Mouse (Mus musculus) lung, postnatal 10 days (tissue): ENCODE measurements around the gene Esrrb.

Experiments
- DNase-seq: peaks from one replicate; pipeline ENCODE4 v3.0.0; 2021

Gene Esrrb

GRCm38 (mm10) chr12:86360696-86361631, at the start of gene Esrrb:
TSS of gene Esrrb (plus strand) at chr12:86361117.
- DNase-seq: peak; percentile 37

- DNase-seq: no peak
Observed at GRCm38 (mm10) chr12:86320629-86321028, 40.3 kb upstream of the Esrrb start.

- no peak for DNase-seq
Observed at GRCm38 (mm10) chr12:86324297-86324696, 36.6 kb upstream of the Esrrb start.

GRCm38 (mm10) chr12:86329813-86330212, 31.1 kb upstream of the Esrrb start:
- DNase-seq: no peak

GRCm38 (mm10) chr12:86330684-86331083, 30.2 kb upstream of the Esrrb start:
- DNase-seq: no peak

GRCm38 (mm10) chr12:86331248-86331647, 29.7 kb upstream of the Esrrb start:
- no peak for DNase-seq

GRCm38 (mm10) chr12:86336209-86336608, 24.7 kb upstream of the Esrrb start:
- no peak for DNase-seq

- no peak for DNase-seq
Observed at GRCm38 (mm10) chr12:86336887-86337286, 24.0 kb upstream of the Esrrb start.

- no peak for DNase-seq
Observed at GRCm38 (mm10) chr12:86349477-86349876, 11.4 kb upstream of the Esrrb start.

- peak; percentile 54 for DNase-seq
Observed at GRCm38 (mm10) chr12:86359406-86359805, 1.5 kb upstream of the Esrrb start.

- DNase-seq: no peak
Observed at GRCm38 (mm10) chr12:86359873-86360272, 1.0 kb upstream of the Esrrb start.

GRCm38 (mm10) chr12:86364285-86364684, 3.4 kb downstream of the Esrrb start:
- DNase-seq: no peak

- no peak for DNase-seq
Observed at GRCm38 (mm10) chr12:86364756-86365155, 3.8 kb downstream of the Esrrb start.

- DNase-seq: no peak
Observed at GRCm38 (mm10) chr12:86370611-86371383, 9.9 kb downstream of the Esrrb start.

- no peak for DNase-seq
Observed at GRCm38 (mm10) chr12:86374286-86374685, 13.4 kb downstream of the Esrrb start.

- DNase-seq: no peak
Observed at GRCm38 (mm10) chr12:86379672-86380213, 18.8 kb downstream of the Esrrb start.

- DNase-seq: no peak
Observed at GRCm38 (mm10) chr12:86383803-86384202, 22.9 kb downstream of the Esrrb start.

GRCm38 (mm10) chr12:86387671-86388270, 26.9 kb downstream of the Esrrb start:
- no peak for DNase-seq

- no peak for DNase-seq
Observed at GRCm38 (mm10) chr12:86394773-86395172, 33.9 kb downstream of the Esrrb start.

- no peak for DNase-seq
Observed at GRCm38 (mm10) chr12:86395326-86395725, 34.4 kb downstream of the Esrrb start.

- no peak for DNase-seq
Observed at GRCm38 (mm10) chr12:86398762-86399161, 37.8 kb downstream of the Esrrb start.

GRCm38 (mm10) chr12:86402718-86403117, 41.8 kb downstream of the Esrrb start:
- peak; percentile 78 for DNase-seq

- DNase-seq: peak; percentile 23
Observed at GRCm38 (mm10) chr12:86421490-86421904, 60.6 kb downstream of the Esrrb start.
